Mouse (Mus musculus) small intestine, adult 2 months (tissue): ENCODE data around the gene Sugp2. TPM values are rescaled to one million over a fixed set of nuclear protein-coding genes. Genes with fewer than 3 reads are reported as not detected.
"Not testable (repeated sequence)": the region's sequence is repeated elsewhere in the genome, so short reads cannot be mapped to it uniquely, and the experiment has no call there.

Experiments
- H3K27ac ChIP-seq: fragments of 200-500 bp; 2 replicates; pipeline ENCODE4 v1.5.1; 2012; ENCODE audit warnings: low read depth, low read length, control low read depth, inconsistent platforms; ENCODE audit not compliant: insufficient read depth
- H3K27me3 ChIP-seq: fragments of 200-500 bp; 2 replicates; pipeline ENCODE4 v1.6.1; 2012; ENCODE audit warnings: mild to moderate bottlenecking, moderate library complexity, low read length, inconsistent platforms; ENCODE audit not compliant: control insufficient read depth, insufficient read depth
- H3K36me3 ChIP-seq: fragments of 200-500 bp; 2 replicates; pipeline ENCODE4 v1.6.1; 2012; ENCODE audit warnings: mild to moderate bottlenecking, low read length, control low read depth, inconsistent platforms; ENCODE audit not compliant: control insufficient read depth, insufficient read depth
- H3K4me1 ChIP-seq: fragments of 200-500 bp; 2 replicates; pipeline ENCODE4 v1.6.1; 2012; ENCODE audit warnings: low read length, inconsistent platforms, mixed read lengths; ENCODE audit not compliant: control insufficient read depth, insufficient read depth, insufficient read length
- H3K4me3 ChIP-seq: fragments of 200-500 bp; 2 replicates; pipeline ENCODE4 v1.5.1; 2012; ENCODE audit warnings: low read depth, mild to moderate bottlenecking, control low read depth, inconsistent platforms, low read length, moderate library complexity
- CTCF ChIP-seq: fragments of 200-500 bp; IDR thresholded peaks from 2 replicates; pipeline ENCODE4 v1.5.1; 2012; ENCODE audit warnings: low read depth, mild to moderate bottlenecking, control low read depth, inconsistent platforms, low read length, moderate library complexity, mixed read lengths; ENCODE audit not compliant: insufficient replicate concordance, insufficient read length; ENCODE audit errors: extremely low read depth
- POLR2A ChIP-seq: fragments of 200-500 bp; IDR thresholded peaks from 2 replicates; pipeline ENCODE4 v1.6.1; 2012; ENCODE audit warnings: low read depth, mild to moderate bottlenecking, control low read depth, inconsistent platforms, low read length, moderate library complexity
- WGBS: fragments of 180-500 bp; shearing (Covaris S2); methylation state at CpG from one replicate; pipeline ENCODE4 v1.1.7; 2018; 5-methylcytosine and 5-hydroxymethylcytosine counted together
- polyA plus RNA-seq: library from polyadenylated mRNA; depleted of rRNA; stranded (reverse); fragments of >200 nt; gene quantifications from 2 replicates; pipeline ENCODE4 v1.2.3, GENCODE M21; 2012

Gene Sugp2
- polyA plus RNA-seq, 1 experiment: 23.4 TPM

GRCm38 (mm10) chr8:70214411-70214810, 19.6 kb upstream of the Sugp2 start:
- Histone ChIP-seq H3K27ac (no peak overlapping the region), H3K4me1 (peaks cover 7% of the 10 kb centered on the region), H3K4me3 (no peak overlapping the region), H3K36me3 (no peaks in the 10 kb centered on the region), H3K27me3 (no peaks in the 10 kb centered on the region)
- TF ChIP-seq CTCF (no peak), POLR2A (no peak)
- 72% methylated on average over 3 of the region's 3 CpGs for WGBS

GRCm38 (mm10) chr8:70215092-70215491, 18.9 kb upstream of the Sugp2 start:
- no peak for TF ChIP-seq CTCF
- no peak for TF ChIP-seq POLR2A
- 77% methylated on average over 5 of the region's 5 CpGs for WGBS
- Histone ChIP-seq H3K4me1 (peaks cover 7% of the 10 kb centered on the region), H3K27ac (no peak overlapping the region), H3K27me3 (no peaks in the 10 kb centered on the region), H3K36me3 (no peaks in the 10 kb centered on the region), H3K4me3 (no peak overlapping the region)

DNA sequence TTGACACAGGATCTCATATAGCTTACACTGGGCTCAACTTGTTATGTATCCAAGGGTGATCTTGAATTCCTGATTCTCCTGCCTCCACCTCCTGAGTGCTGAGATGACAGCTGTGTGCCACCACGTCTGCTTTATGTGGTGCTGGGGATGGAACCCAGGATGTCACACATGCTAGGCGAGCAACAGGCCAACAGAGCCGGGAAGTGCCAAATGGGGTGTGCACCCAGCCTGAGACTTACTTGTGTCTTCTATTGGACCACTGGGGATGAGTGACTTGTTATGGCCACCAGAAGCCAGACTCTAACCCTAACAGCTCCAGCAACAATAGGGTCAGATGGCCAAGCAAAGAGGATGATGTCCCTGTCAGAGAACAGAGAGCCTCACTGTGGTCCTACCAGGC, 17.9 kb upstream of the Sugp2 start:
- H3K4me1 ChIP-seq: peaks cover 10% of the 10 kb centered on the region
- WGBS: 80% methylated on average over 3 of the region's 3 CpGs
- not testable (repeated sequence) for H3K36me3 ChIP-seq, H3K27ac ChIP-seq, H3K4me3 ChIP-seq, H3K27me3 ChIP-seq

DNA sequence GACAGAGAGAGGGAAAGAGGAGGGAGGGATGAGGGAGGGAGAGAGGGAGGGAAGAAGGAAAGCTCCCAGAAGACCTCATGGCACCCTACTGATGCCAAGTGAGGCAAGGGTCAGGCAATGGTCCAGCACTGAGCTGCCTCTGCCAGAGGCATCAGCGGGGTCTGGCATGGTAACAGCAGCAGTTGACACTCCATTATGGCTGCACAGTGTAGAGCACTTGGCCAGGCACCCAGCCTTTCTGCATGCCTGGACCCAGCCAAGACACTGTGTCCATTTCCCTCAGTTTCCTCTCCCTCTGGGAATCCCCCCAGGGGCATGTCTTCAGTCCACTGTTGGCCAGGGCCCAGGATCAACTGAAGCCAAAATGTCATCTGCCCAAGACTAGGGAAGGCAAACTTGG, 17.5 kb upstream of the Sugp2 start:
- no peak for TF ChIP-seq POLR2A
- TF ChIP-seq CTCF: no peak
- WGBS: 33% methylated on average over 1 of the region's 1 CpGs

DNA sequence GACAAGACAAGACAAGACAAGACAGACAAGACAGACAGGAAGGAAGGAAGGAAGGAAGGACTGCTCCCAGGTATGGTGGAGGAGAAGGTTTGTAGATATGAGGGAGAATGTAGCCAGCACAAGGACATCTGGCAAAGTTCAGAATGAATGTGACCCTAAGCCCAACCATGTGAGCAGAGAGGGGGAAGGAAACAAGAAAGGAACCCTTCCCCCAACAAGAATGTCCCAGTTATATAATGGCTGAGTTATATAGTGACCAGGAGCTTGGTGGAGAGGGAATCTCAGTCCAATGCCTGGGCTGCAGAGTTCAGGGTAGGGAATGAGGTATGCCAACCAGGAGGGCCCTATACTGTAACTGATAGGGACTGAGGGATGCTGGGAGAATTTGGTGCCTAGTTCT, 16.6 kb upstream of the Sugp2 start:
- no peak for TF ChIP-seq CTCF
- TF ChIP-seq POLR2A: no peak
- Histone ChIP-seq H3K27ac (no peak overlapping the region), H3K36me3 (no peaks in the 10 kb centered on the region), H3K4me3 (no peak overlapping the region), H3K27me3 (no peaks in the 10 kb centered on the region), H3K4me1 (peaks cover 7% of the 10 kb centered on the region; the same call in 1 of the 2 replicates)

More for the DNA sequence above, 17.5 kb upstream of the Sugp2 start:
- Histone ChIP-seq H3K36me3 (no peaks in the 10 kb centered on the region), H3K4me3 (no peak overlapping the region), H3K27me3 (no peaks in the 10 kb centered on the region), H3K27ac (no peak overlapping the region), H3K4me1 (peaks cover 10% of the 10 kb centered on the region)

DNA sequence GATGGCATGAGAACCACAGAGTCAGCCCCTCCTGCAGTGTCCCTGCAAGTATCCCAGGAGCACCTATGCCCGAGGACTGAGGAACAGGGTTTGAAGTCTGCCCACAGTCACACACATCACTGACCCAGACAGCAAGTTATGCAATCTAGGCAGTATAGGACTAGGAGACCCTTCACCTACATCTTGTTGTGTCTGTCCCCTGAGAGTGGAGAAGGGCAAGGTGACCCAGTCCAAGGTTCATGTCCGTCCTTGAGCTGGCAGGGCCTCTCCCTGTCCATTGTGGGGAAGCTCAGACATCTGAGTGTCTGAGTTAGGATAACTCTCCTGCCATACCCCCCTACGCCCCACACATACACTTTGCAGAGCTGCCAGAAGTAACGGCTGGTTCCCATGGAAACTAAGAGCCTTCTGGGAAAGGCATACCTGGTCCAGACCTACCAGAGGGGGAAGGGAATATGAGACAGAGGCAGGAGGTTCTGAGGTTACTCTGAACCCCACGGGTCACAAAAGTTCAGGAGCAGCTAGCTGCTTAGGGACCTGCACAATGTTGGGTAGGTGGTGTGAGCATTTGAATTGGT, 14.8 kb upstream of the Sugp2 start:
- no peaks in the 10 kb centered on the region for H3K36me3 ChIP-seq
- H3K4me1 ChIP-seq: peaks cover 3% of the 10 kb centered on the region; the same call in 1 of the 2 replicates
- TF ChIP-seq POLR2A: no peak
- no peak for TF ChIP-seq CTCF
- no peaks in the 10 kb centered on the region for H3K27me3 ChIP-seq
- WGBS: 66% methylated on average over 5 of the region's 5 CpGs
- no peak overlapping the region for H3K4me3 ChIP-seq
- no peak overlapping the region for H3K27ac ChIP-seq

- 44% methylated on average over 8 of the region's 8 CpGs for WGBS
- Histone ChIP-seq H3K4me3 (no peak overlapping the region), H3K4me1 (peaks cover 3% of the 10 kb centered on the region; the same call in 1 of the 2 replicates), H3K36me3 (no peaks in the 10 kb centered on the region), H3K27ac (no peak overlapping the region), H3K27me3 (no peaks in the 10 kb centered on the region)
- TF ChIP-seq CTCF (no peak), POLR2A (no peak)
Measured at GRCm38 (mm10) chr8:70220236-70220840, 13.7 kb upstream of the Sugp2 start.

DNA sequence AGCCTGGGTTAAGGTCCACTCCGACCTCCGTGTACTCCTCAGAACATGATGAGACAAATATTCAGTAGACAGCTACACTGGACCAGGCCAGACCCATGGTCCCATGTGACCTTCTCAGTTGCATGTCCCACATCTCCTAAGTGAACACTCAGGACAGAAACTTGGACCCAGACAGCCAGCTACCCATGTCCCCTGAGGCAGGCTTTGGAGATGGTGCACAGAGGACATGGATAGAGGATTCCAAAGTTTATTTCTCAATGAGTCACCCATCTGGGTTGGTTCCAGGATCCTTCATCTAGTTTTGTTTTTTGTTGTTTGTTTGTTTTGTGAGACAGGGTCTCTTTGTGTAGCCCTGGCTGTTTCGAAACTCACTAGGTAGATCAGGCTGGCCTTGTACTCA, 13.1 kb upstream of the Sugp2 start:
- 79% methylated on average over 3 of the region's 3 CpGs for WGBS
- Histone ChIP-seq H3K36me3 (no peaks in the 10 kb centered on the region; the same call in 1 of the 2 replicates), H3K27ac (no peak overlapping the region), H3K4me3 (no peak overlapping the region), H3K27me3 (no peaks in the 10 kb centered on the region), H3K4me1 (peaks cover 3% of the 10 kb centered on the region; the same call in 1 of the 2 replicates)
- TF ChIP-seq POLR2A (no peak), CTCF (no peak)
